Mouse (Mus musculus) liver, embryonic 13.5 days (tissue): Measurements from ENCODE around the gene Gm5475. TPM values are rescaled to one million over a fixed set of nuclear protein-coding genes. Genes with fewer than 3 reads are reported as not detected.

ENCODE experiments used
- ATAC-seq: fragments of 200-750 bp; cut with Nextera tagmentation; 2 replicates; pipeline ENCODE4 v1.8.0; 2017; ENCODE audit warnings: low read depth, mild to moderate bottlenecking, moderate number of reproducible peaks, moderate library complexity
- DNase-seq: peaks from one replicate; pipeline ENCODE4 v3.0.0; 2022
- H3K27ac ChIP-seq: fragments of 300-500 bp; sonication (generic); 2 replicates; pipeline ENCODE4 v1.5.1; 2015; ENCODE audit warnings: moderate library complexity, mild to moderate bottlenecking, inconsistent platforms
- H3K27me3 ChIP-seq: fragments of 300-500 bp; sonication (generic); 2 replicates; pipeline ENCODE4 v1.6.1; 2015; ENCODE audit warnings: mild to moderate bottlenecking, inconsistent platforms
- H3K36me3 ChIP-seq: fragments of 300-500 bp; sonication (generic); 2 replicates; pipeline ENCODE4 v1.6.1; 2015; ENCODE audit warnings: mild to moderate bottlenecking, inconsistent platforms
- H3K4me1 ChIP-seq: fragments of 300-500 bp; sonication (generic); replicated peaks from 2 replicates; pipeline ENCODE4 v1.6.1; 2015; ENCODE audit warnings: inconsistent platforms
- H3K4me2 ChIP-seq: fragments of 300-500 bp; sonication (generic); 2 replicates; pipeline ENCODE4 v1.6.1; 2015; ENCODE audit warnings: inconsistent platforms, mild to moderate bottlenecking, moderate library complexity
- H3K4me3 ChIP-seq: fragments of 300-500 bp; sonication (generic); replicated peaks from 2 replicates; pipeline ENCODE4 v1.5.1; 2015; ENCODE audit warnings: mild to moderate bottlenecking, inconsistent platforms
- H3K9ac ChIP-seq: fragments of 300-500 bp; sonication (generic); 2 replicates; pipeline ENCODE4 v1.6.1; 2015; ENCODE audit warnings: mild to moderate bottlenecking, inconsistent platforms
- H3K9me3 ChIP-seq: fragments of 300-500 bp; sonication (generic); replicated peaks from 2 replicates; pipeline ENCODE4 v1.6.1; 2016; ENCODE audit warnings: inconsistent platforms
- WGBS: fragments of 180-500 bp; shearing (Covaris S2); methylation state at CpG from one replicate; pipeline ENCODE4 v1.1.7; 2015; ENCODE audit not compliant: insufficient replicate concordance; 5-methylcytosine and 5-hydroxymethylcytosine counted together
- polyA plus RNA-seq: library from polyadenylated mRNA; unstranded; fragments of >200 nt; fragmentation: Nextera tagmentation; extraction: Ambion mirVana; gene quantifications from 2 replicates; pipeline ENCODE4 v1.2.1, GENCODE M21; 2015

Gm5475 gene
- polyA plus RNA-seq, 1 experiment from 2014 or later = not detected

GRCm38 (mm10) chr15:100414011-100414410 lies 7.9 kb upstream of the Gm5475 start:
- Histone ChIP-seq H3K4me2 (no peak overlapping the region), H3K4me1 (peaks cover 93% of the 10 kb centered on the region), H3K36me3 (peaks cover 70% of the 10 kb centered on the region), H3K4me3 (no peak overlapping the region), H3K27ac (peak overlapping the region; percentile 90), H3K9ac (0 out of 2 replicates have a peak overlapping the region, but pooled peaks have one; percentile 17), H3K9me3 (no peaks in the 10 kb centered on the region), H3K27me3 (no peaks in the 10 kb centered on the region)
- 54% methylated on average over 4 of the region's 4 CpGs for WGBS
- DNase-seq (no peak), ATAC-seq (0 out of 2 replicates have a peak, but pooled peaks have one; percentile 26)

- Histone ChIP-seq H3K4me3 (no peak overlapping the region), H3K9ac (0 out of 2 replicates have a peak overlapping the region, but pooled peaks have one; percentile 8), H3K36me3 (peaks cover 61% of the 10 kb centered on the region), H3K27me3 (no peaks in the 10 kb centered on the region), H3K27ac (peak overlapping the region; percentile 90), H3K4me2 (no peak overlapping the region), H3K9me3 (no peaks in the 10 kb centered on the region), H3K4me1 (peaks cover 99% of the 10 kb centered on the region)
- DNase-seq (no peak), ATAC-seq (no peak)
- WGBS = 88% methylated on average over 13 of the region's 13 CpGs
Measured at GRCm38 (mm10) chr15:100414942-100415341, 7.0 kb upstream of the Gm5475 start.

- peaks cover 53% of the 10 kb centered on the region for H3K36me3 ChIP-seq
- H3K9ac ChIP-seq = no peak overlapping the region
- no peak overlapping the region for H3K4me2 ChIP-seq
- H3K9me3 ChIP-seq = no peaks in the 10 kb centered on the region
- DNase-seq = no peak
- no peaks in the 10 kb centered on the region for H3K27me3 ChIP-seq
- no peak for ATAC-seq
- H3K4me1 ChIP-seq = peaks cover 99% of the 10 kb centered on the region
- WGBS = 88% methylated on average over 8 of the region's 8 CpGs
- H3K4me3 ChIP-seq = no peak overlapping the region
- 0 out of 2 replicates have a peak overlapping the region, but pooled peaks have one; percentile 98 for H3K27ac ChIP-seq
Measured at GRCm38 (mm10) chr15:100415684-100416083, 6.3 kb upstream of the Gm5475 start.

GRCm38 (mm10) chr15:100417854-100418450 lies 4.0 kb upstream of the Gm5475 start:
- WGBS = 62% methylated on average over 9 of the region's 9 CpGs
- ATAC-seq (no peak), DNase-seq (no peak)
- Histone ChIP-seq H3K27me3 (no peaks in the 10 kb centered on the region), H3K27ac (peak overlapping the region; percentile 98), H3K36me3 (peaks cover 34% of the 10 kb centered on the region), H3K4me2 (peak overlapping the region; percentile 79), H3K9ac (peak overlapping the region; percentile 100), H3K4me3 (peak overlapping the region; percentile 99), H3K9me3 (no peaks in the 10 kb centered on the region), H3K4me1 (peaks cover 87% of the 10 kb centered on the region)

- ATAC-seq (peak; percentile 1), DNase-seq (peak; percentile 25)
- H3K9me3 ChIP-seq = no peaks in the 10 kb centered on the region
- peak overlapping the region; percentile 79 for H3K4me2 ChIP-seq
- WGBS = 45% methylated on average over 8 of the region's 8 CpGs
- peaks cover 85% of the 10 kb centered on the region for H3K4me1 ChIP-seq
- peak overlapping the region; percentile 100 for H3K9ac ChIP-seq
- H3K4me3 ChIP-seq = peak overlapping the region; percentile 99
- H3K27ac ChIP-seq = peak overlapping the region; percentile 98
- H3K27me3 ChIP-seq = peaks cover 7% of the 10 kb centered on the region
- H3K36me3 ChIP-seq = peaks cover 30% of the 10 kb centered on the region
Measured at GRCm38 (mm10) chr15:100419311-100419710, 2.6 kb upstream of the Gm5475 start.

- peak; percentile 71 for DNase-seq
- Histone ChIP-seq H3K9ac (peak overlapping the region; percentile 100), H3K4me2 (peak overlapping the region; percentile 79), H3K36me3 (peaks cover 27% of the 10 kb centered on the region), H3K9me3 (no peaks in the 10 kb centered on the region), H3K4me1 (peaks cover 83% of the 10 kb centered on the region), H3K27ac (peak overlapping the region; percentile 98), H3K27me3 (peaks cover 15% of the 10 kb centered on the region), H3K4me3 (peak overlapping the region; percentile 99)
- WGBS = 12% methylated on average over 9 of the region's 9 CpGs
- ATAC-seq = peak; percentile 81
Measured at GRCm38 (mm10) chr15:100419901-100420745, 1.8 kb upstream of the Gm5475 start.

GRCm38 (mm10) chr15:100421059-100421757 lies 739 bp upstream of the Gm5475 start:
- WGBS = 10% methylated on average over 8 of the region's 8 CpGs
- H3K27me3 ChIP-seq = peaks cover 25% of the 10 kb centered on the region
- ATAC-seq (no peak), DNase-seq (peak; percentile 32)
- peak overlapping the region; percentile 98 for H3K27ac ChIP-seq
- H3K4me1 ChIP-seq = peaks cover 72% of the 10 kb centered on the region
- peak overlapping the region; percentile 79 for H3K4me2 ChIP-seq
- H3K9me3 ChIP-seq = no peaks in the 10 kb centered on the region
- H3K36me3 ChIP-seq = peaks cover 17% of the 10 kb centered on the region
- H3K9ac ChIP-seq = peak overlapping the region; percentile 100
- peak overlapping the region; percentile 99 for H3K4me3 ChIP-seq

- DNase-seq = peak; percentile 49
- Histone ChIP-seq H3K4me3 (peak overlapping the region; percentile 99), H3K9ac (peak overlapping the region; percentile 100), H3K27ac (peak overlapping the region; percentile 98), H3K36me3 (peaks cover 8% of the 10 kb centered on the region), H3K4me1 (peaks cover 59% of the 10 kb centered on the region), H3K9me3 (no peaks in the 10 kb centered on the region), H3K4me2 (peak overlapping the region; percentile 79), H3K27me3 (peaks cover 37% of the 10 kb centered on the region)
- ATAC-seq = peak; percentile 29
- under 1% methylated on average over 44 of the region's 44 CpGs for WGBS
Measured at GRCm38 (mm10) chr15:100422476-100422875, 529 bp downstream of the Gm5475 start.

GRCm38 (mm10) chr15:100422899-100423860 lies 1.2 kb downstream of the Gm5475 start:
- peak overlapping the region; percentile 99 for H3K4me3 ChIP-seq
- DNase-seq = peak; percentile 98
- H3K27ac ChIP-seq = peak overlapping the region; percentile 98
- H3K27me3 ChIP-seq = peaks cover 37% of the 10 kb centered on the region
- no peaks in the 10 kb centered on the region for H3K9me3 ChIP-seq
- H3K4me2 ChIP-seq = peak overlapping the region; percentile 99
- ATAC-seq = peak; percentile 87
- H3K36me3 ChIP-seq = peaks cover 1% of the 10 kb centered on the region; the same call in 1 of the 2 replicates
- WGBS = 2% methylated on average over 65 of the region's 65 CpGs
- H3K9ac ChIP-seq = peak overlapping the region; percentile 100
- H3K4me1 ChIP-seq = peaks cover 52% of the 10 kb centered on the region

GRCm38 (mm10) chr15:100423916-100424315 lies 2.0 kb downstream of the Gm5475 start:
- no peaks in the 10 kb centered on the region for H3K9me3 ChIP-seq
- peak overlapping the region; percentile 74 for H3K9ac ChIP-seq
- peak overlapping the region; percentile 99 for H3K4me3 ChIP-seq
- no peak overlapping the region for H3K27ac ChIP-seq
- peak overlapping the region; percentile 99 for H3K4me2 ChIP-seq
- no peaks in the 10 kb centered on the region for H3K36me3 ChIP-seq
- WGBS = 4% methylated on average over 14 of the region's 14 CpGs
- H3K4me1 ChIP-seq = peaks cover 45% of the 10 kb centered on the region
- ATAC-seq (no peak), DNase-seq (peak; percentile 23)
- H3K27me3 ChIP-seq = peaks cover 41% of the 10 kb centered on the region
